Mouse (Mus musculus): ENCODE data around the gene Glmn. TPM values are rescaled to one million over a fixed set of nuclear protein-coding genes. Genes with fewer than 3 reads are reported as not detected.

Glmn gene
- polyA plus RNA-seq, 1 experiment from 2014 or later, result 50.2 TPM

DNA sequence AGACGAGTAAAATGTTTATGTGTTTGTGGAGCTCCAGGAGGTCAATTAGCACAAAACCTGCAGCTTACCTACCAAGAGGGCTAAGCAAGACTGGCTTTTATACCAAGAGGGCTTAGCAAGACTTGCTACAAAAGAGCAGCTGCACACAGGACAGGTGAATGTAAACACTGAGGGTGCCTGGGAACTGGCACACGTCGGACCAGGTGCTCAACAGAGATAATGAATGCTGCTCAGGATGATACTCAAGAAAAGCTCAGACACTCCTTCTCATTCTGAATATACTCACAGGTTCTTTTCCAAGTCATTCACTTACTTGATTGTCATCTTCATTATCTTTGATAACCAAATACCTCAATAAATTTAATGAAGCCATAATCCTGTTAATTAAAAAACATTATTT lies 40.7 kb downstream of the Glmn start:
- Histone ChIP-seq H3K9me3 (no peaks in the 10 kb centered on the region), H3K9ac (replicated peaks) (no peak overlapping the region), H3K27ac (no peak overlapping the region), H3K27me3 (no peaks in the 10 kb centered on the region), H3K4me2 (no peak overlapping the region), H3K36me3 (peaks cover 72% of the 10 kb centered on the region), H3K4me3 (replicated peaks) (no peak overlapping the region), H3K4me1 (replicated peaks) (no peaks in the 10 kb centered on the region)
- 78% methylated on average over 3 of the region's 3 CpGs for WGBS
- ATAC-seq (ENCODE audit: insufficient number of reproducible peaks, insufficient read depth, low FRiP score, low TSS enrichment, low read depth), result no peak

DNA sequence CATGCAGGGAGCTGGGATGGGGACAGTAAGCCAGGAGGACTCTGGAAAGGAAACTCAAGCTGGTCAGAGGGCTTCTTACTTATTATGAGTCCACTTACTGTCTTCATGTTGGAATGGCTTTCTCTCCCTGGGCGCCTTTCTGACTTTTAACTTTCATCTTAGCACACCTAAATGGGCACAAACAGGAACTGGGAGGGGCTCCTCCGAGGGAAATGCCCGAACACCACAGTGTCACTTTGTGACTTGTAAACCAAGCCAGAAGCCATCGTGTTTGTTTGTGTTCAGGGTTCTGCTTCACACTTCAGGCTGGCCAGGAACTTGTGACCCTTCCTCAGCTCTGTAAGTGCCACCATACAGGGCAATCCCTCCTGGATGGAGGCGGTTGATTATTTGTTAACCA lies 43.4 kb downstream of the Glmn start:
- H3K4me2 ChIP-seq, result no peak overlapping the region
- H3K27ac ChIP-seq, result no peak overlapping the region
- peaks cover 62% of the 10 kb centered on the region for H3K36me3 ChIP-seq
- no peaks in the 10 kb centered on the region for H3K9me3 ChIP-seq
- 51% methylated on average over 5 of the region's 5 CpGs for WGBS
- no peak overlapping the region for H3K4me3 ChIP-seq (replicated peaks)
- ATAC-seq (ENCODE audit: insufficient number of reproducible peaks, insufficient read depth, low FRiP score, low TSS enrichment, low read depth), result no peak
- H3K9ac ChIP-seq (replicated peaks), result no peak overlapping the region
- no peaks in the 10 kb centered on the region for H3K4me1 ChIP-seq (replicated peaks)
- no peaks in the 10 kb centered on the region for H3K27me3 ChIP-seq

DNA sequence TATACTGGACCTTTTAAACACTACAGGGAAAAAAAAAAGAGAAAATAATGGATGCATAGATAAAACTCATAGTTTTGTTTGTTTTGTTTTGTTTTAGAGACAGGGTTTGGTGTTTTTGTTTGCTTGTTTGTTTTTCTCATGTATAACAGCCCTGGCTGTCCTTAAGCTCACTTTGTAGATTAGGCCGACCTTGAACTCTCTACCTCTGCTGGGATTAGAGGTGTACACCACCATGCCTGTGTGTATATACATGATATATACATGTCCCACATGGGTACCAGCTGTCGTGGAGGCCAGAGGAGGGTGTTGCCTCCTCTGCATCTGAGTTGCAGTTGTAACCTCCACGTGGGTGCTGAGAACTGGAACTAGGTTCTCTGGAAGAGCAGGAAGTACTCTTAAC lies 49.2 kb downstream of the Glmn start:
- 80% methylated on average over 3 of the region's 3 CpGs for WGBS
- peaks cover 38% of the 10 kb centered on the region for H3K36me3 ChIP-seq
- no peak for ATAC-seq (ENCODE audit: insufficient number of reproducible peaks, insufficient read depth, low FRiP score, low TSS enrichment, low read depth)
- H3K9me3 ChIP-seq, result no peaks in the 10 kb centered on the region
- H3K27me3 ChIP-seq, result no peaks in the 10 kb centered on the region
- H3K27ac ChIP-seq, result no peak overlapping the region
- H3K9ac ChIP-seq (replicated peaks), result no peak overlapping the region
- H3K4me3 ChIP-seq (replicated peaks), result no peak overlapping the region
- no peak overlapping the region for H3K4me2 ChIP-seq
- no peaks in the 10 kb centered on the region for H3K4me1 ChIP-seq (replicated peaks)

DNA sequence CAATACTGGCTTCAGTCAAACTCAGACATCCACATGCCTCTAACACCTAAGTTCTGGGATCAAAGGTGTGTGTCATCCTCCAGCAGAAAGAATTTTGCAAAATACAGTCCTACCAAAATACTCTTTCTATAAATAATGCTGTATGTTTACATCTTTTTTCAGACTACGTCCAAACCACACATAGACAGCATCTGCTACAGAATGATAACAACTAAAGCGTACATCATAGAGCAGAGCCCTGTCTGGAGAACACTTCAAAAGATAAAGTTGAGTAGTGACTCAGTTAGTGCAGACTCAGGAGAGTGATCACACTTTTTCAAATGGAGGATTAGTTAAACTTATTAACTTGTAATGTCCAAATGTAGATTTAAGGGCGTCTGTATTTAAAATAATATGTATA lies 49.7 kb downstream of the Glmn start:
- H3K9ac ChIP-seq (replicated peaks), result no peak overlapping the region
- H3K36me3 ChIP-seq, result peaks cover 38% of the 10 kb centered on the region
- H3K9me3 ChIP-seq, result no peaks in the 10 kb centered on the region
- H3K27me3 ChIP-seq, result no peaks in the 10 kb centered on the region
- H3K4me2 ChIP-seq, result no peak overlapping the region
- ATAC-seq (ENCODE audit: insufficient number of reproducible peaks, insufficient read depth, low FRiP score, low TSS enrichment, low read depth), result no peak
- 89% methylated on average over 3 of the region's 3 CpGs for WGBS
- no peak overlapping the region for H3K4me3 ChIP-seq (replicated peaks)
- H3K4me1 ChIP-seq (replicated peaks), result no peaks in the 10 kb centered on the region
- H3K27ac ChIP-seq, result no peak overlapping the region

DNA sequence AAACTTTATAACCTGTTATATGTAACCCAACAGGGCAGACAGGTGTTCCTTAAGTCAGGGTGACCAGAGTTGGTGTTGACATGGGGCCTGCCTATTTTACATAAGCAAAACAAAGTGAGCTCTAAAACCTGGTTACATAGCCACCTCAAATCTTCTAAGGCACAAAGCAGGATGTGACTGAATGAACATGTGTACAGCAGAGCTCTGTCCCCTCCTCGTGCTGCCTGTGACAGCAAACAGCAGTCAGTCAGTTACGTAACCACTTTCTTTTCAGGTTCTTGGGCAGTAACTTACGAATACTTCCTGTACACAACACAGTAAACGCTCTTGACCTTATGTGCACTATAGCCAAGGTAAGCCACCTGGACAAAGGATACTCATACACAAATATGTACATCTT lies 51.8 kb downstream of the Glmn start:
- 76% methylated on average over 4 of the region's 4 CpGs for WGBS
- Histone ChIP-seq H3K4me1 (replicated peaks) (peaks cover 3% of the 10 kb centered on the region; the same call in 1 of the 2 replicates), H3K27me3 (no peaks in the 10 kb centered on the region), H3K27ac (no peak overlapping the region), H3K9ac (replicated peaks) (no peak overlapping the region), H3K4me2 (no peak overlapping the region), H3K4me3 (replicated peaks) (no peak overlapping the region), H3K36me3 (peaks cover 28% of the 10 kb centered on the region), H3K9me3 (no peaks in the 10 kb centered on the region)
- ATAC-seq (ENCODE audit: insufficient number of reproducible peaks, insufficient read depth, low FRiP score, low TSS enrichment, low read depth), result no peak

DNA sequence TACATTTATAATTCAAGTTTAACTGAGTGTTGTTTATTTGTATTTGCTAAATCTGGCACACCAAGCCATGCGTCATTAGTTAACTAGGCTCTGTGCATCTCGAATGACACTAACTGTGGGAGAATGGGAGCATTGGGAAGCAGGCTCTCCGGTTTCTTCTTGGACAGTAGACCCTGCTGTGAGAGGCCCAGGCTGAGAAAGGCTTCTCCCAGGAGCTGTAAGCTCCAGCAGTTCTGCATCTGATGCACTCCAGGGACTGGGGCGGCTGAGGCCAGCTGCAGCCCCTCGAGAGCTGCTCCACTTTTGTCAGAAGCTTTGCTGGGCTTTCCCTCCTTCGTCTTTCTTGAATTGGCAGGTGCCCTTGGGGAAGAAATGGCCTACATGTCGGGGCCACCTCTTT lies 56.0 kb downstream of the Glmn start:
- H3K4me2 ChIP-seq, result no peak overlapping the region
- ATAC-seq (ENCODE audit: insufficient number of reproducible peaks, insufficient read depth, low FRiP score, low TSS enrichment, low read depth), result no peak
- H3K4me3 ChIP-seq (replicated peaks), result no peak overlapping the region
- no peak overlapping the region for H3K27ac ChIP-seq
- H3K9me3 ChIP-seq, result no peaks in the 10 kb centered on the region
- peaks cover 3% of the 10 kb centered on the region; the same call in 1 of the 2 replicates for H3K4me1 ChIP-seq (replicated peaks)
- WGBS, result 49% methylated on average over 7 of the region's 7 CpGs
- H3K27me3 ChIP-seq, result no peaks in the 10 kb centered on the region
- no peaks in the 10 kb centered on the region for H3K36me3 ChIP-seq
- H3K9ac ChIP-seq (replicated peaks), result no peak overlapping the region

DNA sequence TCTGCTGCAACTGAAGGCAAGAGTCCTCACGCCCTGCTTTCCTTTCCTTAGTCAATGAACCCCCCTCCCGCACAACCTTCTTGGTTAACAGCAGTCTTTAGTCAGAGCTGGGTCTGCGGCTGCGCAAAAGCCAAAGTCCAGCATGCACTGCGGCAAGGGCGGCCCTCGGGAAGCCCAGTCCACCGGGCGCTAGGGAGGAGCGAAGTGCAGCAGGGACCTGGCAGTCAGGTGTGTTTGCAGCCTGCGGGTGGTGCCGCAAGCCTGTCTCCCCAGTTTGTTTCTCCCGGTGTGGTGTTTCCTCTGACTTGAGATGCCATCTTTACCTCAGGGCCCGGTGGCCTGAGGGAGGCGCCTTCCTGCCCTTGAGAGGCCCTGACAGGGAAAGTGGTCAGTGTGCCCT lies 63.1 kb downstream of the Glmn start, which contains the start of gene 1700028K03Rik:
1700028K03Rik (plus strand) TSS at position 129 of the 400 bp plus-strand sequence.
- no peaks in the 10 kb centered on the region for H3K4me1 ChIP-seq (replicated peaks)
- WGBS, result 69% methylated on average over 15 of the region's 15 CpGs
- no peak within 1 kb of the TSS for H3K27ac ChIP-seq
- no peak within 1 kb of the TSS for H3K4me2 ChIP-seq
- no peaks in the 10 kb centered on the region for H3K36me3 ChIP-seq
- H3K27me3 ChIP-seq, result no peaks in the 10 kb centered on the region
- H3K9me3 ChIP-seq, result no peaks in the 10 kb centered on the region
- H3K9ac ChIP-seq (replicated peaks), result no peak within 1 kb of the TSS
- no peak within 1 kb of the TSS for H3K4me3 ChIP-seq (replicated peaks)
- ATAC-seq (ENCODE audit: insufficient number of reproducible peaks, insufficient read depth, low FRiP score, low TSS enrichment, low read depth), result no peak

DNA sequence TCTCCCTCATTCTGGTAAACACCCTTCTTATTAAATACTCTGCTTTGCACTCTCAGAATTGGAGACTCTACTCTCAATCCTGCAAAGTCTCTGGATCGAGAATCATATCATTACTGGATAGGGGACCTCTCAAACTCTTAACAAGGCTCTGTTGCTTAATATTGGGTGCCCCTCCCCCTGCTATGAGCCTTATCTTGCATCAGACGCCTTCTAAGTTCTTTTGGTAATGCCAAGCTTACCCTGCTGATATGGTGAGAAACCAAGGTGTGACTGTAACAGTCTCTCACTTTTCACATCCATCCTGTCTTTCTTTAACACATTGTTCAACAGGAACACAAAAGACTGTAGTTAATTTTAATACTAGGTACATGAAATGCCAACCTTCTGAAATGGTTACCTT lies 64.1 kb downstream of the Glmn start:
- H3K4me2 ChIP-seq, result no peak overlapping the region
- H3K27ac ChIP-seq, result no peak overlapping the region
- ATAC-seq (ENCODE audit: insufficient number of reproducible peaks, insufficient read depth, low FRiP score, low TSS enrichment, low read depth), result no peak
- H3K4me1 ChIP-seq (replicated peaks), result no peaks in the 10 kb centered on the region
- no peaks in the 10 kb centered on the region for H3K27me3 ChIP-seq
- H3K36me3 ChIP-seq, result no peaks in the 10 kb centered on the region
- no peak overlapping the region for H3K4me3 ChIP-seq (replicated peaks)
- no peaks in the 10 kb centered on the region for H3K9me3 ChIP-seq
- H3K9ac ChIP-seq (replicated peaks), result no peak overlapping the region
- 59% methylated on average over 2 of the region's 2 CpGs for WGBS

DNA sequence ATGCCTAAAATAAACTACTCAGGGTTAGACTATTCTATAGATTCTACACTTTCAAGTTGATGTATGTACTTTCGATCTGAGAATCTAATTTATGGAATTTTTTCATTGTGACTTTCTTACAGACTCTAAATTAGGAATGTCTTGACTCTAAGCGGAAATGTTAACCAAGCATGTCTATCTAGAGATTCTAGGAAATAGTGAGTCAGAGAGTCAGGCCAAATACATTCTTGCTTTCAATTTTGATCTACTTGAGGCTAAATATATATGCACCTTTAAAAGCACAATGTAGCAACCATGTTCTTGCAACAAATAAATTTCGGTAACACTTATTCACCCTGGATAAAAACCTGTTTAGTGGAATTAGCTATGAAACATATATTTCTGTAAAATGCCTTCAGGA lies 68.8 kb downstream of the Glmn start:
- 93% methylated on average over 3 of the region's 3 CpGs for WGBS
- H3K9me3 ChIP-seq, result no peaks in the 10 kb centered on the region

DNA sequence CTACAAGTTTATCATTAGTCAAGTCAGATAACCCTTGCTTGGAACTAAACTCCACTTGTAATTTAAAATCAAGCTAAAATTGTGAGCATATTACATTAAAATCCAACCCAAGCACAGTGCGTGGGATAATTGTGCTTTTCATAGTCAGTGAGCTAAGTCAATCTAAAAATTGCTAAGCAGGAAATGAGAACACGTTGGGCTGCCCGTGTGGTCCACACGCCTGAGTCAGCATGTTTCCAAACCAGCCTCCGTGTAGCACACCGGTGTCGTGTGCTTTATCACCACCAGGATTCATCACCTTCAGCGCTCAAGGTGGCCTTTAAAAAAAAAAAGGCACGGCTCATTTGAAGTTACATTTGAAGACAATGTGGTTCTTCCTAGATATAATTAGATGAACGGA lies 73.4 kb downstream of the Glmn start:
- Histone ChIP-seq H3K36me3 (no peaks in the 10 kb centered on the region), H3K4me3 (replicated peaks) (no peak overlapping the region), H3K27ac (no peak overlapping the region), H3K4me1 (replicated peaks) (no peaks in the 10 kb centered on the region), H3K27me3 (no peaks in the 10 kb centered on the region), H3K4me2 (no peak overlapping the region), H3K9ac (replicated peaks) (no peak overlapping the region), H3K9me3 (no peaks in the 10 kb centered on the region)
- 76% methylated on average over 10 of the region's 10 CpGs for WGBS
- ATAC-seq (ENCODE audit: insufficient number of reproducible peaks, insufficient read depth, low FRiP score, low TSS enrichment, low read depth), result no peak

More for the DNA sequence above, 68.8 kb downstream of the Glmn start:
- no peaks in the 10 kb centered on the region for H3K36me3 ChIP-seq
- H3K27me3 ChIP-seq, result no peaks in the 10 kb centered on the region
- H3K9ac ChIP-seq (replicated peaks), result no peak overlapping the region
- ATAC-seq (ENCODE audit: insufficient number of reproducible peaks, insufficient read depth, low FRiP score, low TSS enrichment, low read depth), result no peak
- H3K27ac ChIP-seq, result no peak overlapping the region
- no peak overlapping the region for H3K4me2 ChIP-seq
- H3K4me3 ChIP-seq (replicated peaks), result no peak overlapping the region
- H3K4me1 ChIP-seq (replicated peaks), result no peaks in the 10 kb centered on the region

DNA sequence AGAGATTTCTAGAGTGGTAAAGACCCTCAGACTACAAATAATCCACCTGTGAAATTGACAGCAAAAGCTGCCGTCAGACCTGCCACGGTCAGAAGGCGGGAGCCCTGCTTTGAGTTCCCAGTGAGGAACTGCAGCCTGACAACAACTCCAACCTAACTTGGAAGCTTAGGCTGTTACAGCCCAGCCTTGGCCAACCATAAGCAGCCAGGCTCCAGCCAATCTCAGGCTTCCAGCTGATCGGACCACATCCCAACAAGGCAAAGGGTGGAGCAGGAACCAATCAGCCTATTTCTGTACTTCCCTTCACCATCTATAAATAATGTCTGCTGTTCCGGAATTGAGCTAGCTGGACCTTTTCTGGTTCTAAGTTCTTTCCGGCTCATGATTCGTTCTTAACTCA lies 75.8 kb downstream of the Glmn start:
- ATAC-seq (ENCODE audit: insufficient number of reproducible peaks, insufficient read depth, low FRiP score, low TSS enrichment, low read depth), result no peak

DNA sequence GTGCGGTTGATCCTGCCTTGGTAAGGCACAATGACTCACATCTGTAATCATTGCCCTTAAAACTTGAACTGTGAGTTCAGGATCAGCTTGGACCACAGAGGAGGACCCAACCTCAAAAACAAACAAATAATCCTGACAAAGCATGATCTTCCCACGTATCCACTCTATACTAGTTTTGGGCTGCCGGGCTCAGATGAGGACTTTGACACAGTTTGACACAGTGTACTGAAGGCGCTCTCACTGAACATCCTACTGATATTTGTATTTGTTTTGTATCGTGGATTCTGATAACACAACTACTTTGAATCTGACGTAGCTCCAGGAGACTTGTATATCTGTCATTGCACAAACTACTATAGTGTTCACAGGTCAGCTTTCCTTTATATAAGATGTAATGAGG lies 76.3 kb downstream of the Glmn start:
- Histone ChIP-seq H3K36me3 (no peaks in the 10 kb centered on the region), H3K4me2 (no peak overlapping the region), H3K4me3 (replicated peaks) (no peak overlapping the region), H3K27me3 (no peaks in the 10 kb centered on the region), H3K27ac (no peak overlapping the region), H3K9ac (replicated peaks) (no peak overlapping the region), H3K9me3 (no peaks in the 10 kb centered on the region), H3K4me1 (replicated peaks) (no peaks in the 10 kb centered on the region)
- WGBS, result 87% methylated on average over 6 of the region's 6 CpGs
- ATAC-seq (ENCODE audit: insufficient number of reproducible peaks, insufficient read depth, low FRiP score, low TSS enrichment, low read depth), result no peak

More for the DNA sequence above, 75.8 kb downstream of the Glmn start:
- H3K36me3 ChIP-seq, result no peaks in the 10 kb centered on the region
- no peaks in the 10 kb centered on the region for H3K27me3 ChIP-seq
- no peaks in the 10 kb centered on the region for H3K4me1 ChIP-seq (replicated peaks)
- no peak overlapping the region for H3K4me2 ChIP-seq
- H3K9ac ChIP-seq (replicated peaks), result no peak overlapping the region
- H3K9me3 ChIP-seq, result no peaks in the 10 kb centered on the region
- 77% methylated on average over 7 of the region's 7 CpGs for WGBS
- H3K4me3 ChIP-seq (replicated peaks), result no peak overlapping the region
- H3K27ac ChIP-seq, result no peak overlapping the region
